Mouse (Mus musculus): ENCODE measurements at regions not wholly inside any gene's neighbourhood (a gene's known extent, or its start where the extent isn't known, plus 50 kb on each side); places are given as distances from the start of the nearest gene placed in this dataset.

DNA sequence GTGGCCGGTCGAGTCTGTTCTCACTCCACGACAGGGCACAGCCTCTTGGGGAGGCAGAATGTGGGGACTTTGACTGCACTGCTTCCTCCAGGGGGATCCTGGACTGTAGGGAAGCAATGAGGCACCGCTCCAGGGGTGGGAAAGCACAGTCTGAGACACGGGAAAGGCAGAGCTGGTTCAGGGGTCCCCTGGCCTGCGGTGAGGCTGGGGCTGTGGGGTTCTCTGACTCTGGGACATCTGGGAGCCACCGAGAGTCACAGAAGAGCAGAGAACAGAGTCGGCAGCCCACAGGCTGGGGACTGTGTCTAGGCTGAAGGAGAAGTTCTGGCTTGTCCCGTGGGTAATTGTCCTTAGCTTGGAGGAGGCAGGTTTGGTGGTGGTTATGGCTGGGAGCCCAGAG lies 131.9 kb upstream of the Car8 start:
- no peaks in the 10 kb centered on the region for H3K36me3 ChIP-seq (ENCODE audit: control insufficient read depth, insufficient read depth)
- no peaks in the 10 kb centered on the region for H3K27me3 ChIP-seq (ENCODE audit: control insufficient read depth, insufficient read depth, insufficient read length)
- no peaks in the 10 kb centered on the region for H3K79me2 ChIP-seq (ENCODE audit: control insufficient read depth, insufficient read depth)
- no peak for TF ChIP-seq MYOG (IDR thresholded peaks at IDR 0.05; ENCODE audit: control insufficient read depth, extremely low read depth, insufficient read length)
- no peak for TF ChIP-seq FOSL1 (IDR thresholded peaks at IDR 0.05; ENCODE audit: insufficient read depth, low read length, poor library complexity, severe bottlenecking)
- TF ChIP-seq MYOD1 (IDR thresholded peaks at IDR 0.05; ENCODE audit: control insufficient read depth, insufficient read length, low read depth): no peak
- no peak for TF ChIP-seq MAX (IDR thresholded peaks at IDR 0.05)
- TF ChIP-seq CEBPB (IDR thresholded peaks at IDR 0.05; ENCODE audit: low read depth): no peak
- TF ChIP-seq USF1 (IDR thresholded peaks at IDR 0.05; ENCODE audit: low read depth): no peak
- no peak for TF ChIP-seq CTCF (IDR thresholded peaks at IDR 0.05; ENCODE audit: control insufficient read depth, insufficient read depth, insufficient read length)
- H3ac ChIP-seq (ENCODE audit: control insufficient read depth, insufficient read length, low read depth): no peak overlapping the region
- no peak overlapping the region for H3K4me3 ChIP-seq (ENCODE audit: insufficient read depth, poor library complexity, severe bottlenecking)
- no peaks in the 10 kb centered on the region for H3K79me3 ChIP-seq (ENCODE audit: low read depth)

DNA sequence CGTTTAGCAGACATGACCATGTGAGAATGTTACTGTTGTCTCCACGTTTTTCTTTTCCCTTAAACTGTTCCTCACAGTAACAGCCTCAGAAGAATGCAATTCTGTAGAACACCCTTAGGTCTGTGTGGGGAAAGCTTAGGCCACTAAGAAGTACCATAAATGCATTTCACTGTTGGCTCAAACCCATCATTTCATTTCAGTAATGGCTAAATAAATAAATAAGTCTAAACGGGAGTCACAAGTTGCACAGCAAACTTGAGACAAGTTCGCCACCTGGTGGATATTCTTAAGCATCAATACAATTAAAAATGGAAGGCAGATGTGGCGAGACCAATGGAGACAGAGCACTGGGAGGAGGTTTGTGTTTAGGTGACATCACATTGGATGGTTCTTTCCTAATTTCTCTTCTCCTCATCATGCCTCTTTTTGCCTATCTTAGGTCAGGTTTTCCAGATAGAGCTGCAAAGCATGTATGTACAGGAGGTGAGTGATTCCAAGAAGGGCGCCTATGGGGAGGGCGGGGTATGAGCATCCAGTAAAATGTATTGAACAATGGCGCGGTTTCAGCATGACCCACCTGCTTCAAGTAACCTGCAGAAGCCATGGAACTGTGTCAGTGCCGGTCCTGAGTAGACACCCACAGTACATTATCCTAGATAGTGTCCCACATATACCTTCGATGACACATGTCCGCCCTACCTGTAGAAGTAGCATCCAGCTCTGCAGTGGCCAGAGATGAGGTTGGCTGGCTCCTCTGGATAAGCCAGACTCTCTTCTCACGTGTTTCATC lies 128.8 kb upstream of the Car8 start:
- Histone ChIP-seq H3K36me3 (ENCODE audit: control insufficient read depth, insufficient read depth) (no peaks in the 10 kb centered on the region), H3ac (ENCODE audit: control insufficient read depth, insufficient read length, low read depth) (no peak overlapping the region), H3K4me3 (ENCODE audit: insufficient read depth, poor library complexity, severe bottlenecking) (no peak overlapping the region), H3K79me3 (ENCODE audit: low read depth) (no peaks in the 10 kb centered on the region), H3K27me3 (ENCODE audit: control insufficient read depth, insufficient read depth, insufficient read length) (no peaks in the 10 kb centered on the region), H3K79me2 (ENCODE audit: control insufficient read depth, insufficient read depth) (no peaks in the 10 kb centered on the region)
- TF ChIP-seq MAX (IDR thresholded peaks at IDR 0.05): no peak
- no peak for TF ChIP-seq MYOG (IDR thresholded peaks at IDR 0.05; ENCODE audit: control insufficient read depth, extremely low read depth, insufficient read length)

DNA sequence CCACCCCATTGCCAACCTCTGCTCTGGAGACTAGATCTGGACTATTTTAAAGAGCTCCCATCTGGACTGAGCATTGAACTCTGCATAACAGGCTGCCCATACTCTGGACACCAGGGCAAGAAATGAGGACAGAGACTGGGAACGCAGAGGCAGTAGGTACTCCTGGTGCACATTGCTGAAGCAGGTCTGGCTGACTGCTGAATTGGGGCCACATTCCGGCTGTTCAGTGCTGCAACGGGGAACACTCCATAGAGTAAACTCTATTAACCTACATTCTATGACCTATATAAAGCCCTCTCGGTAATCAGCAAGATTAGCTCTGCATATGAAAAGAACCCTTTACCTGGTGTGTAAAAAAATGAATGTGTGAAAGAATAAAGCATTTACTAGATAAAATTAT lies 128.1 kb upstream of the Car8 start:
- no peak overlapping the region for H3K4me3 ChIP-seq (ENCODE audit: insufficient read depth, poor library complexity, severe bottlenecking)
- H3K79me2 ChIP-seq (ENCODE audit: control insufficient read depth, insufficient read depth): no peaks in the 10 kb centered on the region
- no peak overlapping the region for H3ac ChIP-seq (ENCODE audit: control insufficient read depth, insufficient read length, low read depth)
- H3K79me3 ChIP-seq (ENCODE audit: low read depth): no peaks in the 10 kb centered on the region
- TF ChIP-seq CTCF (IDR thresholded peaks at IDR 0.05; ENCODE audit: control insufficient read depth, insufficient read depth, insufficient read length) (no peak), MAX (IDR thresholded peaks at IDR 0.05) (no peak), FOSL1 (IDR thresholded peaks at IDR 0.05; ENCODE audit: insufficient read depth, low read length, poor library complexity, severe bottlenecking) (no peak), USF1 (IDR thresholded peaks at IDR 0.05; ENCODE audit: low read depth) (no peak), CEBPB (IDR thresholded peaks at IDR 0.05; ENCODE audit: low read depth) (no peak), MYOG (IDR thresholded peaks at IDR 0.05; ENCODE audit: control insufficient read depth, extremely low read depth, insufficient read length) (no peak), MYOD1 (IDR thresholded peaks at IDR 0.05; ENCODE audit: control insufficient read depth, insufficient read length, low read depth) (no peak)
- H3K36me3 ChIP-seq (ENCODE audit: control insufficient read depth, insufficient read depth): no peaks in the 10 kb centered on the region
- H3K27me3 ChIP-seq (ENCODE audit: control insufficient read depth, insufficient read depth, insufficient read length): no peaks in the 10 kb centered on the region

DNA sequence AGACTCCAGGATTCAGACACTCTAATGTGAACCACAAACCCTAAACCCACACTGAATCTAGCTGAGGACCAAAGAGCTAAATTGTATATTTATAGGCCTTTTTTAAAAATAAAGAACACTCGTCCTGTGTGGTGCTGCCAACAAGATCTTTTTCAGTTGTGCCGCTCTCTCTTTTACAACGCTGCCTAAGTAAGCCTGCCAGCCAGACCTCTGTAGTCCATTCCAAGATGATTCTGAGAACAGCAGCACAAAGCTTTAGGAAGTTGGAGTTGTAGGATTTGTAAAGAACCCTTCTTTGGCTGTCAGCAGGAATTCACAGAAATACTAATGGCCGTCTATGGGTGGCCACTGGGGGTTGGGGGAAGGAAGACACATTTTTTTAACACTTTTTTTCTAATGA lies 123.6 kb upstream of the Car8 start:
- H3K4me3 ChIP-seq (ENCODE audit: insufficient read depth, poor library complexity, severe bottlenecking): no peak overlapping the region
- no peak overlapping the region for H3ac ChIP-seq (ENCODE audit: control insufficient read depth, insufficient read length, low read depth)
- TF ChIP-seq USF1 (IDR thresholded peaks at IDR 0.05; ENCODE audit: low read depth): no peak
- TF ChIP-seq CTCF (IDR thresholded peaks at IDR 0.05; ENCODE audit: control insufficient read depth, insufficient read depth, insufficient read length): no peak
- no peak for TF ChIP-seq MYOG (IDR thresholded peaks at IDR 0.05; ENCODE audit: control insufficient read depth, extremely low read depth, insufficient read length)
- TF ChIP-seq CEBPB (IDR thresholded peaks at IDR 0.05; ENCODE audit: low read depth): no peak
- no peak for TF ChIP-seq MAX (IDR thresholded peaks at IDR 0.05)
- no peak for TF ChIP-seq FOSL1 (IDR thresholded peaks at IDR 0.05; ENCODE audit: insufficient read depth, low read length, poor library complexity, severe bottlenecking)
- TF ChIP-seq MYOD1 (IDR thresholded peaks at IDR 0.05; ENCODE audit: control insufficient read depth, insufficient read length, low read depth): no peak
- no peaks in the 10 kb centered on the region for H3K36me3 ChIP-seq (ENCODE audit: control insufficient read depth, insufficient read depth)
- no peaks in the 10 kb centered on the region for H3K27me3 ChIP-seq (ENCODE audit: control insufficient read depth, insufficient read depth, insufficient read length)
- H3K79me3 ChIP-seq (ENCODE audit: low read depth): no peaks in the 10 kb centered on the region
- H3K79me2 ChIP-seq (ENCODE audit: control insufficient read depth, insufficient read depth): no peaks in the 10 kb centered on the region

DNA sequence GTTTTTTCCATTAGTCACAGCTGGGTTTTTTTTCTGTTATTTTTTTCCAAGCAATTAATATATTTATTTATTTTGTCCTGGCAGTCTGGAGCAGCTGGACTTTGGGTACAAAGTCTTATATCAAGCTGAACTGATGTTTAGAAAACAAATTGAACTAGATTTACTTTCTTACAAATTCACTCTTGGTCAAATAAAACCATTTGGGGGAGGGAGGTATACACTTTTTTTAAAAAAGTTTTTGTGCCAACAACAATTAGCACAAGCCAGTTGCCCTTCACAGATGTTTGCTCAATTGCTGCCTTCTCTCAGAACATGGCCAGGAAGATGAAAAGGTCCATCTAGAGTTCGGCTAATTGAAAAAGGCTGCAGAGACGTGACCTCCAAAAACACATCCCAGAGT lies 123.1 kb upstream of the Car8 start:
- no peak overlapping the region for H3K4me3 ChIP-seq (ENCODE audit: insufficient read depth, poor library complexity, severe bottlenecking)
- no peaks in the 10 kb centered on the region for H3K27me3 ChIP-seq (ENCODE audit: control insufficient read depth, insufficient read depth, insufficient read length)
- H3ac ChIP-seq (ENCODE audit: control insufficient read depth, insufficient read length, low read depth): no peak overlapping the region
- H3K79me2 ChIP-seq (ENCODE audit: control insufficient read depth, insufficient read depth): no peaks in the 10 kb centered on the region
- H3K36me3 ChIP-seq (ENCODE audit: control insufficient read depth, insufficient read depth): no peaks in the 10 kb centered on the region
- TF ChIP-seq CTCF (IDR thresholded peaks at IDR 0.05; ENCODE audit: control insufficient read depth, insufficient read depth, insufficient read length): no peak
- TF ChIP-seq FOSL1 (IDR thresholded peaks at IDR 0.05; ENCODE audit: insufficient read depth, low read length, poor library complexity, severe bottlenecking): no peak
- TF ChIP-seq MYOG (IDR thresholded peaks at IDR 0.05; ENCODE audit: control insufficient read depth, extremely low read depth, insufficient read length): no peak
- no peak for TF ChIP-seq CEBPB (IDR thresholded peaks at IDR 0.05; ENCODE audit: low read depth)
- TF ChIP-seq USF1 (IDR thresholded peaks at IDR 0.05; ENCODE audit: low read depth): no peak
- no peak for TF ChIP-seq MAX (IDR thresholded peaks at IDR 0.05)
- TF ChIP-seq MYOD1 (IDR thresholded peaks at IDR 0.05; ENCODE audit: control insufficient read depth, insufficient read length, low read depth): no peak
- H3K79me3 ChIP-seq (ENCODE audit: low read depth): no peaks in the 10 kb centered on the region

DNA sequence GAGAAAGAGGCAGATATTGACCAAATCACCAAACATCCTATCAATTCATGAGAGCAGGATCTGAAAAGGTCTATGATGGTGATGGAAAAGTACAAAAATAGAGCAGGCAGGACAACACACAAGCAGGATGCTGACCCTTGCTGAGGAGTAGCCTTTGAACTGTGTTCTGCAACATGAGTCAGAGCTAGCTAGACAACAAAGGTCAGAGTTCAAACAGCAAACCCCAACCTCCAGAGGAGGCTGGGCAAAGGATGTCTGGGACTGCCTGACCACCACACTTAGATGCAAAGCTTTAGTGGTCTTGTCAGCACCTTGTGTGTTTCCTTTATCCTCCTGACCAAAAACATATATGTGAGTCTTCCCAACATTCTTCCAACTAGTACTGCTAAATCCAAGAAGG lies 122.5 kb upstream of the Car8 start:
- H3K79me2 ChIP-seq (ENCODE audit: control insufficient read depth, insufficient read depth): no peaks in the 10 kb centered on the region
- no peak overlapping the region for H3ac ChIP-seq (ENCODE audit: control insufficient read depth, insufficient read length, low read depth)
- H3K79me3 ChIP-seq (ENCODE audit: low read depth): no peaks in the 10 kb centered on the region
- H3K36me3 ChIP-seq (ENCODE audit: control insufficient read depth, insufficient read depth): no peaks in the 10 kb centered on the region
- H3K27me3 ChIP-seq (ENCODE audit: control insufficient read depth, insufficient read depth, insufficient read length): no peaks in the 10 kb centered on the region
- TF ChIP-seq USF1 (IDR thresholded peaks at IDR 0.05; ENCODE audit: low read depth): no peak
- no peak overlapping the region for H3K4me3 ChIP-seq (ENCODE audit: insufficient read depth, poor library complexity, severe bottlenecking)
